Mouse (Mus musculus): ENCODE data around the gene Arid1a. TPM values are rescaled to one million over a fixed set of nuclear protein-coding genes. Genes with fewer than 3 reads are reported as not detected.

Arid1a gene
- total RNA-seq (2021), result 10 to 100 TPM; 81.0 to 88.3 TPM

DNA sequence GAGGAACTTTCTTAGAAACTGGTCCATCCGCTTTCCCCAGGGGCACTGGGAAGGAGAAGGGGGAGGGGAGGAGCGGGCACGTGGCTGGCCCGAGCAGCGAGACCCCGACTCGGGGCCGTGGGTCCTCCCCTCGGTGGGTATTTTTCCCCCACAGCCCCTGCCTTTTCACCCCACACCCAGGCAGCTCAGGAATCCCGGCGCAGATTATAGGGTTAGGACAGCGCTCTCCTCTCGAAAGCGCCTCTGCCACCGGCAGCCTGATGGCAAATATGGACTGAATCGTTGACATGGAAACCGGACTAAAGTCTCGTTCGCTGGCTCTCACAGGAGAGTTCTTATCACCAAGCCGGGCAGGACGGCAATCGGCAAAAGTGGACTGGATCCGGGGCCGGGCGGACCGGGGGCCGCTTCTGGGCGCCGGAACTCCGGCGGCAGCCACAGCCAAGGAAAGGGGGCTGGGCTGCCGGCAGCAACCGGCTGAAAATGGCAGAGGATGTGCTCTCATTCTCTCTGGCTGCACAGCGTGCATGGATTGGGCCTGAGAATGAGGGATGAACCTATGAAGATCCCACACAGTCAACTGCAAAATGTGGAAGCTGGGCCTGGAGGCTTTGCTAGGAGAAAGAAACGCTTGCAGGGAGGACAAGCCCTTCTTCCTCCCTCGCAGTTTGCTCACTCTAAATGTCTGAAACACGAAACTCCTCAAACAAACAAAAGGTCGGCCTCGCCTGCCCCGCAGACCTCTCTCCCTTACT is at the start of gene Arid1a:
TSS of gene Arid1a (minus strand) at position 256 of the 755 bp plus-strand sequence.
- intact Hi-C loops (cut with DNase I), result loop anchor here (1.0 to 2.0 kb wide), 2 partner anchors 28 to 84 kb away; partner anchors contain the start of gene Pigv
- DNase-seq (ENCODE audit: low spot score in 2 of 2), result peak; percentile 93 to 97

DNA sequence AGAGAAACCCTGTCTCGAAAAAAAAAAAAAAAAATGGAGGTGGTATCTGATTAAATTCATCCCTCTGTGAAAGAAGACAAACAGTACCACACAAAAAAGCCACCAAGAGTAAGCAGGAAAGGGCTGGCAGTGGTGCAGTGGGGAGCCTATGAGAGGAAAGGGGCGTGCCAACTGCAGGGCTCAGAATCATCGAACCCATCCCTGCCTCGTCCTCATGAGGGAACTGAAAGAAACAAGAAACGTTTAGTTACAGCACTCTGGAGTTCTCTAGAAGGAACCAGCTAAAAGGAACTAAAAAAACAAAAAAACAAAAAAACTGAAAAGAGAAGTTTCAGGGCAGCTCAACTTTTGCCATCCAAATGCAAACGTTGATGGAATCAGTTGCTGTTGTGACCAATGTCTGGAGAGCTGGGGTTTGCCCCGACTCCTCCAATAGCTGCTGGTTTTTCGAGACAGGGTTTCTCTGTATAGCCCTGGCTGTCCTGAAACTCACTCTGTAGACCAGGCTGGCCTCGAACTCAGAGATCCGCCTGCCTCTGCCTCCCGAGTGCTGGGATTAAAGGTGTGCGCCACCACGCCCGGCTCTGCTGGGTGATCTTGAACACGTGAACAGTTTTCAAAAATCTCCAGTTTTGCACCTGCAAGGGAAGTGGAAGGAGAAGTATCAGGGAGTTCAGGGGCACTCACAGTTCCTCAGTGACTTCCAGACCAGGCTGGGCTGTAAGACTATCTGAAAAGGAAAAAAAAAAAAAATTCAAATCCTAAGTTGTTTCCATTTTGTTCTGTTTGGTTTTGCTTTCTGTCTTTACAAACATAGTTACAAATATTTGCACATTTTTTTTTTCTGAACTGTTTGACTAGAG is 48.1 kb upstream of the Arid1a start:
- intact Hi-C loops (cut with DNase I), result no loop called here
- peak in 1 of 2 experiments; percentile 19 for DNase-seq (ENCODE audit: low spot score in 2 of 2)

DNA sequence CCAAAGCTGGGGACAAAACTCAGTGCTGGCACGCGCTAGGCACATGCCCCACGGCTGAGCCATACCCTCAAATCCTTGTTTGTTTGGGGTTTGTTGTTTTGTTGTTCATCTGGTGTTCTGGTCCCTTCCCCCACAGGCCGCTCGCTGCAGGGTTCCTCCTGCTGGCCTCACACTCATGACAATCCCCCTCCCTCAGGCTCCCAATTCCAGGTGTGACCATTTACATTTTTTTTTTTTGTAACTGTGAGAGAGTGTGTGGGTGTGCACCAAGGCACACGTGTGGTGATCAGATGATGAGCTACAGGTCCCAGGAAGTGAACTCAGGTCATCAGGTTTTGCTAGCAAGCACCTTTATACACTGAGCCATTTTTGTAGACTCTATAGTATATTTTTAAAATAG is 44.0 kb upstream of the Arid1a start:
- intact Hi-C loops (cut with DNase I), result no loop called here
- no peak for DNase-seq (ENCODE audit: low spot score in 2 of 2)

DNA sequence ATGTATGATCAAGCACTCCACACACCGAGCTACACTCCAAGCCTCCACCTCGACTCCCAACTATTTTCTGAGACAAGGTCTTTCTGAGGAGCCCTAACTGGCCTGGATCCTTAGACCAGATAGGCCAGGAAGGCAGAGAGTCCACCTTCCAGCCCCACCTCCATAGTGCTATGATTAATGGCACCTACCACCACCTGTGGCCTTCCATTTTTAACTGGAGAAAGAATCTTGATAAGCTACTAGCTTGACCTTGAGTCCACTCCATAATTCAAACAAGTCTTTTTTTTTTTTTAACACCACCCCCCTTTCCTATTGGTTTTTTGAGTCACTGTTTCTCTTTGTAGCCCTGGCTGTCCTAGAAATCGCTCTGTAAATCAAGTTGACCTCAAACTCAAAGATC is 36.7 kb upstream of the Arid1a start:
- intact Hi-C loops (cut with DNase I), result no loop called here
- DNase-seq (ENCODE audit: low spot score in 2 of 2), result no peak

DNA sequence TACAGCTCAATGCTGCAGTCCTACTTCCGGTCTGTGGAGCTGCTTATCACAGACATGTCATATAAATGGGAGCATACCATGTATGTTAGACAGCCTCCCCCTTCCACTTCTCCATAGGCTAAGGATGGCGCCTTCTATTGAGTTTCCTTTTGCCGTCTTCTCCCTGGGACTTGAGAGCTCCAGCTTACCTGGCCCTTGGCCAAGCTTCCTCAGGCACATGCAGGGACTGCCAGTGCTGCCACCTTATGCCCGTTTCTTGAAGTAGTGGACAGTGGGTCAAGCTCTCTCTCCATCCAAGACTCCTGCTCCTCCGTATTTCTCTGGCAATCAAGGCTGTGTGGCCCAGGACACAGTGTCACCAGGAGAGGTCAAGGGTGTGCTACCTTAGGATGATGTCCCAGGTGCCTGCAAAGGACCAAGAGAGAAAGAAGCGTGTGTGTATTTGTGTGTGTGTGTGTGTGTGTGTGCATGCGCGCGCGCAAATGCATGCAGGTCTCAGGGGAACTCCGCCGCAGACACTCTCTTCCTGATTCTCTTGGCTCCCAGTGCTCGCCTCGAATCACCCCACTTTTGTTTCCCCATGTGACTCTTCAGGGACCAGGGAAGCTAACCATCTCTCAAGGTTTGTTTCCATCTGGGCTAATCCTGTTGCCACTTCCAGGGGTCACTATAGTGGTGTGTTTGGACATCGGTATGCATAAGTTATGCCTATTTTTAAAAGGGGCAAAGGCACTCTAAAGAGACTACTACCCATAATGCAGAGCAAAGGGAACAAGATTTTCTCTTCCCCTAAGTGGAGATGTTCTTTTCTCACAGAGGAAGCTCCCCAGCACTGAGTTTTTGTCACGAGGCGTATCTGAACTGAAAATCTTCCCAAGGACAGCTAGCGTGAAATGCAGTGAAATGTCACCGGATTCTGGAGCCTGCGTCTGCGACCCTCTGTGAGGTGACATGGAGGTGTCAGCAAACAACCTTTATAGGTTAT is 18.3 kb upstream of the Arid1a start:
- DNase-seq (ENCODE audit: low spot score in 2 of 2), result peak; percentile 77 to 79
- intact Hi-C loops (cut with DNase I), result loop anchor here (1.0 kb wide), 1 partner anchor 103 kb away; the partner anchor contains the start of gene Pigv

DNA sequence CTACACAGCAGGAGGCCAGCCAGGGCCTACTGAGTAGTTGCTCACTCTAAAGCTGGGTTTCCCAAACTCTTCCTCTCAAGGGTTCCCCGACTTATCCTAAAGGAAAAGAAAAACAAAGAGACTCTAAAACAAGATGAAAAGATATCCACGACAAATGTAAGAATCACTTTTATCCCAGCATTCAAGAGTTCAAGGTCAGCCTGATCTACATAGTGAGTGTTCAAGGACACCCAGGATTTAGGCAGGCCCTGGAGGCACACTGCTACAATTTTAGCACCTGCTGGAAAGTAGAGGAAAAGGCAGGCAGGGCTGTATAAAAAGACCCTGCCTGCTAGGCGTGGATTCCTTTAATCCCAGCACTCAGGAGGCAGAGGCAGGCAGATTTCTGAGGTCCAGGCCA is 12.6 kb upstream of the Arid1a start:
- intact Hi-C loops (cut with DNase I), result no loop called here
- no peak for DNase-seq (ENCODE audit: low spot score in 2 of 2)

DNA sequence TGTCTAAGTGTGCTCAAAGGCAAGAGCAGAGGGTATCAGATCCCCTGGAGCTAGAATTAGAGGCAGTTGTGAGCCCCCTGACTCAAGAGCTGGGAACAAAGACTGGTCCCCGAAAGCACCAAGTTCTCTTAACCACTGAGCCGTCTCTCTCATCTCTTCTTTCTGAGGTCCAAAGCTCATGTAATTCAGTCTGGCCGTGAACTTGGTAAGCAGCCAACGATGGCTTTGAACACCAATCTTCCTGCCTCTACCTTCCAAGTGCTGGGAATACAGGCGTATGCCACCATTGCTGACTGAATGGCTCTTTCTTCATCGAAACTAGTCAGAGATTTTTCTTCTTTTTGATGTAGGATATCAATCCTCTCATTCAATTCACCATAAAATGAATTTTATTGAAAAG is 6.5 kb upstream of the Arid1a start:
- intact Hi-C loops (cut with DNase I), result no loop called here
- DNase-seq (ENCODE audit: low spot score in 2 of 2), result no peak

DNA sequence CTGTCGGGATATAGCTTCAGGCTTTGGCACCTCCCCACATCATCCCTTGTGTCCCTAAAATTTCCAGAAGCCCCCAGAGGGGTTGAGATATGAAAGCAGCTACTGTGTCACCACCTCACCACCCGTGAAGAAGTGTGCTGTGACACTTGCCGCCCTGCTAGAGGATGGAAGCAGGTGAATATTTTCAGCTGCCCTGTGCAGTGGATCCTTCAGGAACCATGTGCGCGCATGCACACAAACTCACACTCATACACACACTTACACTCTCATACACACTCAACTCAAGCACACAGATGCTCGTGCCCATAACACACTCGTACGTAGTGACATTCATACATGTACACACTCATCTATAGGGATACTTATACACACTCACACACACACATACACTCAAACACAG is 3.1 kb upstream of the Arid1a start:
- intact Hi-C loops (cut with DNase I), result no loop called here
- DNase-seq (ENCODE audit: low spot score in 2 of 2), result no peak

DNA sequence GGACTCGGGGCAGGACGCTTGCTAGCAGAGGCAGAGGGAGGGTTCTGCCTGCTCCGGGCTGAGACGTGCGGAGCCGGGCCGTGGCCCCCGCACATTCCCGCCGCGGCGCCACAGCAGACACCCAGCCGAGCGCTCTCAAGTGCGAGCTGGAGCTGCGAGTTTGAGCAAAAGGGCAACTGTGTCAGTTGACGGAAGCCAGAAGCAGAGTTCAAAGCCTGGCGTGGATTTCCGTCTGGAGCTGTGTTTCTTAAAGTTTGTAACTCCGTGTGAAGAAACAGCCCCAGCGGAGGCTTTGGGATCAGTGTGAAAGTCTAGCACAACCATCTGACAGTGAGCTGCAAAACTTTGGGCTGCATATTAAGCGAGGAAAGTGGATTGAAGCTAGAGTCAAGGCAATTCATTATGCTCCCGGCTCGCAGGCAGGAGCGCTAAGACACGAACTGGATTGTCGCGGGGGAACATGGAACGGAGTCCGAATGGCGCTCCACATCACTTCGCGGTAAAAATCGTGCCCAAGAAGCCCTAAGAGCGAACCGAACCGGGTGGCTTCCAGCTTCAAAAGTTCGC is 783 bp upstream of the Arid1a start:
- peak; percentile 88 to 96 for DNase-seq (ENCODE audit: low spot score in 2 of 2)
- intact Hi-C loops (cut with DNase I), result loop anchor here (2.0 kb wide), 1 partner anchor 29 kb away; no protein-coding TSS in a partner anchor

DNA sequence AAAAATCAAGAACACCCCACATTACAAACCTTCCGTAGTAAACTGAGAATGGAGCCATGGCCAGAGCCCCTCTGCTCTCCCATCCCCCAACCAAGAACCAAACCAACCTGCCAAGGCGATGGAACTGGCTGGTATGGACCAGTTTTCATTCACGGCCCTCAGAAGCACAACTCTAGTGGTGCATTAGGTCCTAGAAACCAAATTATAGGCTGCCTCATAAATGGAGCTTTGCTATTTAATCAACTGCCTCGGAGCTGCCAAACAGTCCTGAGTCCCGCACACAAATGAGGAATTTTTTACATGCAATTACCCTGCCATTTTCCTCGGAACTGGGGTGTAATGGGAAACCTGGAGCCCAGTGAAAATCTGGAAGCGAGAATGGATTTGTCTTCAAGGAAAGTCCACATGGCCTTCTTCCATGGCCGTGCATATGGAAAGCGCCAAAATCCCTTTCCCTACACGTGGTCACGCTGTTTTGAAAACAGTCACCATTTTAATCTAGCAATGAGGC is 653 bp downstream of the Arid1a start:
- DNase-seq (ENCODE audit: low spot score in 2 of 2), result peak in 1 of 2 experiments; percentile 14
- intact Hi-C loops (cut with DNase I), result loop anchor here (1.0 to 2.0 kb wide), 2 partner anchors 27 to 84 kb away; partner anchors contain the start of gene Pigv

DNA sequence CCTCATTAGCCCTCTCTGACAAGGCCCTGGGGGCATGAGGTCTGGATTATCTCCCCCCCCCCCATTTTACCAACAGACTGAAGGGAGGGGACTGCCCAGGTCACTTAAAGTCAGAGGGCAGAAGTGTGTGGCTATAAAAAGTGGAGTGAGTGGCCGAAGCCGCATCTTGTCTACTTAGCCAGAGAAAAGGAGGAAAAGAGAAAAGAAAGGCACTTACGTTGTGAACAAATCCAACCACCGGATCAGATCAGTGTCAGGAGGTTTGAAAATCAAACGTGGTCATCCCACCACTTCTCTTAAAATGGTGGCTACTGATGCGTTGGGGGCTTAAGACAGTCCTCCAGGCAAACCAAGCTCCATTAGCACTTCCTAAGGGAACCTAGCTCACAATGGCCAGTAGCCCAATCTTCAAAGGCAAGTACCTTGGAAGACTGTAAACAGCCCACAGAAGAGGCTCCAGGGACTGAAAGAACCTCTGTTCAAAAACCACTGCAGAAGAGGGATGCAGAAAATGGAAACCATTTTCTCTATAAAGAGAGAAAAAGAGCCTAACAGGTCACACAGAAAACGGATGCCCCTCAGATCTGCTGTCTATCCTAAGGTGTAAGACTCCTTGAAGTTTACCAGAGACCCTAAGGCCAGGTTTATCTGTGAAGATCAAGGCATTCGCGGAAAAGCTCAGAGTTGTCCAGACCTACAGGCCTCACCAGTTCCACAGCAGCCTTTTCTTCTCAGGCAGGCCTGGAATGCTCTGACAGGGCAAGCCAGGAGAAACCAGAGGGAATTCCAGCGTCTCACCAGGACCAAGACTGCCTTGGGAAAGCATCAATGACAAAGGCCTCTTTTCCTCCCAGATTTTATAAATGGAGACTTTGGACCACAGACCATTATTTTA is 1.5 kb downstream of the Arid1a start:
- no peak for DNase-seq (ENCODE audit: low spot score in 2 of 2)
- intact Hi-C loops (cut with DNase I), result loop anchor here (1.0 kb wide), 1 partner anchor 58 kb away; no protein-coding TSS in a partner anchor

DNA sequence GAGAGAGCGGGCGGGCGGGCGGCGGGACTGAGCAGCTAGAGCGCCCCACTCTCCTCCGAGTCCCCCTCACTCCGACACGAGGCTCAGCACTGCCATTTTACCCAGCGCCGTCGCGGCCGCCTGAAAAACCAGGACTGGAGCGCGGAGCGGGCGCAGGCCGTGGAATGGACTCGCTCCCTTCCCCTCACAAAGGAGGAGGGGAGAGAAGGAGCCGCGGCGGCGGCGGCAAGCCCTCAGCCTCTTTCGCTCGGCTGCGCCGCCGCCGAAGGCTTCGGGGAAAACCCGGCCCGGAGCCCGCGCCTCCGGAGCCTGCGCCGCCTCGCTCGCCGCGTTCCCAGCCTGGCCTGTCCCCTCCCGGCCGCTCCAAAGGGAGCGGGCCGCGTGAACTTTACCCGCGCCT is 2.3 kb downstream of the Arid1a start:
- DNase-seq (ENCODE audit: low spot score in 2 of 2), result peak; percentile 99
- intact Hi-C loops (cut with DNase I), result loop anchor here (1.0 kb wide), 1 partner anchor 59 kb away; no protein-coding TSS in a partner anchor

DNA sequence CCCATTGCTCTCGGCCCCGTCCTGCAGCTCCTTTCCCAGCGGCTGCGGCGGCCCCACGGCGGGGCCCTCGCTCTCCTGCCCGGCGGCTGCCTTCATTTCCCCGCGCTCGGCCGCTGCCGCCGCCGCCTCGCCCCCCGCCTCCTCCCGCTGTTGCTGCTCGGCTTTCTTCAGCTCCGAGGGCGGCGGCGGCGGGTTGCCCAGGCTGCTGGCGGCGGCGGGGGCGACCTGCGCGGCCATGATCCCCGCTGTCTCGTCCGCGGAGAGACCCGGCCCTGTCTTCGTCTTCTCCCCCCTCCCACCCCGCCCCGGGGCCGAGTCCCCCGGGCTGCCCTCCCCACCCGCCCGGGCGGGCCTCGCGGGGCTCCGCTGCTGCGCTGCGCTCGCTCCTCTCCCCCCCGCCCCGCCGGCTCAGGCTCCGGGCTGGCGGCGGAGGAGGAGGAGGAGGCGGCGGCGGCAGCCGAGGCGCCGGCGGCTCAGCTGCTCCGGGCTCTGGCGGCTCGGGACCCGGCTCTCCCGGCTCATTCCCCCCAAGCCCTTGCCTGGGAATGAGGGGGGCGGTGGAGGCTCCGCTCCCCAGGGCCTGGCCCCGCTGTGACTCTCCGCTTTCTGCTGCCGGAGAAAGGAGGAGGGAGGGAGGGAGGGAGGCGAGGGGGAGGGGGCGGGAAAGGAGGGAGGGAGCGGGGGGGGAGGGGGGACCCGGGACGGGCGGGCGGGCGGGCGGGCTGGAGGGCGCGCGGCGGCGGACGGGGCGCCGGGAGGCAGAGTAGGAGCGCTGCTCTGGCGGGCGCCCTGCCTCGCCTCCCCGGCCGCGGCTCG is 3.0 kb downstream of the Arid1a start:
- DNase-seq (ENCODE audit: low spot score in 2 of 2), result peak; percentile 63 to 71
- intact Hi-C loops (cut with DNase I), result loop anchor here (1.0 kb wide), 1 partner anchor 60 kb away; no protein-coding TSS in a partner anchor

DNA sequence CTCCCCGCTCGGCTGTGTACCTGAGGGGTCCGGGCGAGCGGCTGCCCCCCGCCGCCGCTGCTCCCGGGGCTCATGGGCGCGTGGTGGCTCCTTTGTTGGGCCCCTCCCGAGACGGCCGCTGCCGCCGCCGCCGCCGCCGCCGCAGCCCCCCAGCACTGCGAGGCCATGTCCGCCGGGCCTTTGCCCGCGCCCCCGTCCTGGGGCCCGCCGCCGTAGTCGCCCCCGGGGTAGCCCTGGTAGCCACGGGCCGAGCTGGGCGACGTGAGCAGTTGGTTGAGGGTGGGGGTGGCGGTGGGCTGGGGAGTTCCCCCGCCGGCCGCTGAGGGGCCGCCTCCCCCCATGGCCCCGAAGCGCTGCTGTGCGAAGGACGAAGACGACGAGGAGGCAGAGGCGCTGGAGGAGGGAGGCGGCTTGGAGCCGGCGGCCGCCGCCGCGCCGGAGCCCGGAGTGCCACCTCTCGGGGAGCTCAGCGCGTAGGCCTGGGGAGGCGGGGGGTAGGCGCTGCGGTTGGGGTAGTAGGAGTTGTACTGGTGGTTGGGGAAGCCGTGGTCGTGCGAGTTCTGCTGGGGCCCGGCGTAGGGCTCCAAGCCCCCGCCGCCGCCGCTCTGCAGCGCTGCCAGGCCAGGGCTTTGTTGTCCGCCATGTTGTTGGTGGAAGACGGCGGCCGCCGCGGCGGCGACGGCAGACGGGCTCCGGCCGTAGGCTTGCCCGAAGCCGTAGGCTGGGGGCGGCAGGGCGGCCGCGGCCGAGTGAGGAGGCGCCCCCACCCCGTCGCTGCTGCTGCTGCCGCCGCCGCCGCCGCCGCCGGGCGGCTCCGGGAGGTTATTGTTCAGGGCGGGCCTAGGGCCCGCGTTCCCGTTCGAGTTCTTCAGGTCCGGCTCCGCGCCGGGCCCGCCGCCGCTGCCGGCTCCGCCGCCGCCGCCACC is 3.9 kb downstream of the Arid1a start:
- DNase-seq (ENCODE audit: low spot score in 2 of 2), result peak; percentile 36 to 38
- intact Hi-C loops (cut with DNase I), result loop anchor here (1.0 kb wide), 1 partner anchor 23 kb away; no protein-coding TSS in a partner anchor

DNA sequence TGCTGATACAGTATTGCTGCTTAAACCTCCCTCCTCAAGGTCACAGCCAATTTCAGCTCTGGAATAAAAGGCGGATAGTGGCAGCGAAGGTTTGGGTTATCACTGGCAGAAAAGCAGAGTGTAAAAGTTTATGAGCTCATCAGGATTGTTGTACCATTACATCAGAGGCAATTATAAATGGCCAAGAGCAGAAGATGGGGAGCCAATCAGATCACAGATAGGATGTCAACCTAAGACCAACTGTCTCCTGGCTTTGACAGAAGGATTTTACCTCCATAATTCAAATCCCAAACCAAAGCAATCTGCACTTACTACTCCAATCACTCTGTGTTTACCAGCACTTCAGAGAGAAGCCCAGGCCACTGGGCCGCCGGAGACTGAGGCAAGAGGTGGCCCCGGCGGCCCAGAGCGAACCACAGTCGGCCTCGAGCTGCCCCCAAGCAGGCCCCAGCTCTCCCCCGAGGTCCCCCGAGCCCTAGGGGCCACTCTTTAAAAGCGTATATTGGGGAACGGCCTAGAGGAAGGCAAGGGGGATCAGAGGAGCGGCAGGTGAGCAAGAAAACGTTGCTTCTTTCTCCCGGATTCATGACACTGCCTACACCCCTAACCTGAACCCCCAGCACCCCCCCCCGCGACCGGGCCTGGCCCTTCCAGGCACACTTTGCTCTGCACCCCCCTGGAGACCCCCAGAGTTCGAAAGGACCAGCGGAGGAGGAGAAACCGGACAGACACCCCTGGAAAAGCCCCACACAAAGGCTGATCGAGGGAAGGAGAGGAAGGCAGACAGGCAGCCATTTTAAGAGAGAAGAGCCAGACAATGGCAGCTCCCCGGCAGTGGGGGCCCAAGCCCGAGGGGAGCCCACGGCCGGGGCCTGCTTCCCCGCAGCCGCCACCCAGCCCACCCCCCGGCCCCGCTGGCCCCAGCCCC is 4.8 kb downstream of the Arid1a start:
- peak; percentile 56 to 79 for DNase-seq (ENCODE audit: low spot score in 2 of 2)
- intact Hi-C loops (cut with DNase I), result loop anchor here (1.0 kb wide), 1 partner anchor 22 kb away; no protein-coding TSS in a partner anchor
